Mouse (Mus musculus): ENCODE results near the gene Krt86. TPM values are rescaled to one million over a fixed set of nuclear protein-coding genes. Genes with fewer than 3 reads are reported as not detected.
A peak's percentile ranks its signal among the peaks of the same experiment; 100 is the strongest.

Gene Krt86
- total RNA-seq (2017): not detected in 2 replicates

DNA sequence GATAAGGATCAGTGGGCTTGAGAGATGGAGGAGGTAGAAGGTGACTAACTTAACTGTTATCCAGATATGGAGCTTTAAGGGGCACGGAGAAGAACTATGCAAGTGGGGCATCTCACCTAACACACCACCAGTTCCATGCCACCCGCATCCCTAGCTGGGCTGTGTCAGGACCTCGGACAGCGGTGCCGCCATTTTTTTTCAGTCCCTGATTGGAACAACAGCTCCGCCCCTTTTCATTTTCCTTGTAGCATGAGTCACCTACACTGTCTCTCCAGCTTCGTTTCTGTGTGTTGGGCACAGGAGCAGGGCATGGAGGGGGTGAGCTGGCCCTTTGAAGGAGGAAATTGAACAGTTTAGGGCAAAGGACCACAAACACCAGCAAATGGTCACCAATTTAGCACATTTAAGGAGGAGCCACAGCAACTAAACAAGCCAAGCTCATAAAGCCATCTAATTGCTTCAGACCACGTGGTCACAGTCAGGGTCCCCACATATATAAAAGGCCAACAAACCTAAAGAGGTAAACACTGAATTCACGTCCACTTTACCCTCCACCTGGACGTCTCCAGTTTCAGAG is at the start of gene Krt86:
Gene Krt86 (plus strand): TSS at position 527 of the 577 bp plus-strand sequence.
- ATAC-seq (replicated peaks; ENCODE audit: low read depth, poor library complexity, severe bottlenecking): peak; percentile 84

- ATAC-seq (replicated peaks; ENCODE audit: low read depth, poor library complexity, severe bottlenecking): 0 out of 2 replicates have a peak, but pooled peaks have one; percentile 5
Observed at GRCm38 (mm10) chr15:101424914-101425313, 48.4 kb upstream of the Krt86 start.

- no peak for ATAC-seq (replicated peaks; ENCODE audit: low read depth, poor library complexity, severe bottlenecking)
Observed at GRCm38 (mm10) chr15:101436611-101437010, 36.7 kb upstream of the Krt86 start.

DNA sequence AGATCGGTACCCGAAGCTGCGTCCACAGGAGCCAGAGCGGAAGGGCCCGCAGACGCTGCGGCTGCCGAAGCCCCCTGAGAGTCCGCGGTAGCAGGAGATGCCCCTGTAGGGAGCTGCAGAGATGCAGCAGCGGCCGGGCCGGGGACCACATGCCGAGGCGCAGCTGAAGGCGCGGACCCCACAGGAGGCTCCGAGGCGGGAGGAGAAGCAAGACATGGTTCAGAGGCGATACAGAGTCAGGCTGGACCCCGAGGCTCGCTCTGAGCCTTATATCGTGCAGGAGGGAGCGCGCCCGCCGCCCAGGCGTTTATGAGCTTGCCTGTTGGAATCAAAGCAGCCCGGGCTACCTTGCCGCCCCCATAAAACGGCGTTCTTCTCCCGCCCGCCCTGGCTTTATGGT is 34.7 kb upstream of the Krt86 start, which contains the start of gene Krt87:
Gene Krt87 (minus strand): TSS at position 250 of the 400 bp plus-strand sequence.
- no peak for ATAC-seq (replicated peaks; ENCODE audit: low read depth, poor library complexity, severe bottlenecking)

GRCm38 (mm10) chr15:101440837-101441236 is 32.4 kb upstream of the Krt86 start:
- ATAC-seq (replicated peaks; ENCODE audit: low read depth, poor library complexity, severe bottlenecking): no peak

DNA sequence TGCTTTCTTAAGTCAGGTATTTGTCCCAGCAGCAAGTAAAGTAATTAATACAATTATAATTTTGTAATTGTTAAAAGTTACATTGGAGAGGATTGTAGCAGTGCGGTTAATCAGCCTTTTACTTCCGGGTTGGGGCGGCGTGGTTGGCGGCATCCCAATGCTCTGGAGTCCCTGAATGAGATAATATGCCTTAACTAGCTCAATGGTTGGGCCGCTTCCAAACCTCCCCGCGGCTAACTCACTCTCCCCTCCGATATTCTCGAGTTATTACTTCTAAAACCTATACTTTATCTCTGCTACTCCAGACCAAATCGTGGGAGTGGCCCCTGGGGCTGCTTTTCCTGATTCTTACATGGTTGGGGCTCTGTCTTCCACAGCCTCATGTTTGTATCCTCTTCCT is 26.7 kb upstream of the Krt86 start:
- ATAC-seq (replicated peaks; ENCODE audit: low read depth, poor library complexity, severe bottlenecking): no peak

- ATAC-seq (replicated peaks; ENCODE audit: low read depth, poor library complexity, severe bottlenecking): no peak
Observed at GRCm38 (mm10) chr15:101447444-101447843, 25.8 kb upstream of the Krt86 start, which contains the start of gene Krt88. Gene Krt88, plus strand, starts transcription at chr15:101447744.

DNA sequence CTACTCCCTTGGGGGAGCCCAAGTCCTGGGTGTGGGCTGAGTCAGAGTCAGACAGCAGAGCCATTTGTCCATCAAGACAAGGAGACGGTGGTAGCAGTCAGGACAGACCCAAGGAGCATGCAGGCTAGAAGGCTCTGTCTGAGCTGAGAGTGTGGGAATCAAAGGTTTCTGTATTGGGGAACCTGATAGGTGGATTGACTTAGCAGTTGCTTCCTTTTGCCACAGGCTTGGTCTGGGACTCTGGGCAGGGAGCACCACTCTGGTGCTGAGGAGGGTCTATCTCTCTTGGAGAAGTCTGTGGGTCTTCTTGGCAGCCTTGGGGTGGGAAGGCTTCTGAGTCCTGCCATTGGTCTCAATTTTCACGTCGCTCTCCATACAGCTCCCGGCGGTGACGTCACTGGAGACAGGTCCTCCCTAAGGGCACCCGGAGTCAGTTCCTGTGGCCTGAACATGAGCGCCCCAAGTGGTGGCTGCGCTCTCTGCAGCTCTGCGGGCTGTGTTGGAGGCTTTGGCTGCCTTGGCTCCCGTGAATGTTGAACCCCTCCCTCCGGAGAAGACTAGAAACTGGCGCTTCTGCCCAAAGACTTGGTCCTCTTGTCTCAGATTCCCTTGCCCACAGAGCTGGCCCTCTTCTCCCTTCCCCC is 20.1 kb upstream of the Krt86 start:
- ATAC-seq (replicated peaks; ENCODE audit: low read depth, poor library complexity, severe bottlenecking): peak; percentile 95

DNA sequence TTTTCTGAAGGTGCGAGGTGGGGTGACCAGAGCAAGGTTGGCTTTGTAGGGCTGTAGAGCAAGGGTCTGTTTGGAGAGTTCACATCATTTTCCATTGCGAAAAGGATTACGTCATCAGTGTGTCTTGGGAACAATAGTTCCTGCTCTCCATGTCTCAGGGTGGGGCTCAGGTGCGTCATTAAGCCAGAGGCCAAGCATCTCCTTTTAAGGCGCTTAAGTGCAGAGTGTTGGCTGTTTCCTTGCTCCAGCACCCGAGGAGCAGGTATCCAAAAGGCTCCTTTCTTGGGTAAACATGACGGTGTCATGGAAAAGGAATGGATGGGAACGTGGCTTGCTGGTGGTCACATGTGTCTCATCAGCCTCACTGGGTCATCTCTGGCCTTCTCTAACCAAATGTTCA is 18.5 kb upstream of the Krt86 start:
- no peak for ATAC-seq (replicated peaks; ENCODE audit: low read depth, poor library complexity, severe bottlenecking)

DNA sequence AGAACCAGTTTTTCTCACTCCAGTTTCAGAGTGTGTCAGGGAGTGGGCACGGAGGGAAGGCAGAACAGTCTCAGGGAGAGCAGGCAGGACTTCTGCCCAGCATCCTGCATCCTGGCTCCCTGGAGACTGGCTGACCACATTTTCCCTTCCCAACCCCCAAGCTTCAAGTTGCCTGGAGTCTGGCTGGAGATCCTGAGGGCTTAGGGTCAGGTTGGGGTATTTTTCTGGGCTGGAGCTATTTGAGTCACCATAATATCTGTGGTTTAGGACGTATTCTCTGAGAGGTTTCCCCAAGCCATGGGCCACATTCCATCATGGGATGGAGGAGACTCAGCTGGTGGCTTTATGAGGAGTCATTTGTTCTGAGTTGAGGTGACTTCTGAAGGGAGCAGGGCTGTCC is 18.0 kb upstream of the Krt86 start:
- ATAC-seq (replicated peaks; ENCODE audit: low read depth, poor library complexity, severe bottlenecking): no peak

DNA sequence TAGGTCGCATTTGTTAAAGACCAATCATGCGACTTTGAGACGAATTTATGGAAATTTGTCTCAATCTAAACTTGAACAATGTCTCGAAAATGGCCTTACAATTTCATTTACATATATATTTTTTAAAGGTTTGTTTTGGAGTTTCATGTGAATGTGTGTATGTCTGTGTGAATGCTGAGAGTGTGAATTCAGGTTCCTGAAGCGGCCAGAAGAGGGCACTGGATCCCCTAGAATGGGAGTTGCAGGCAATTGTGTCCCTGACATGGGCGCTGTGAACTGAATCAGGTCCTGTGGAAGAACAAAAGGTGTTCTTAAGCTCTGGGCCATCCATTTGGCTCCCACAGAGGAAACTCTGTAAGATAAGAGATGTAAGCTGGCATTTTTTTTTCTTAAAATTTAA is 17.4 kb upstream of the Krt86 start:
- no peak for ATAC-seq (replicated peaks; ENCODE audit: low read depth, poor library complexity, severe bottlenecking)

- ATAC-seq (replicated peaks; ENCODE audit: low read depth, poor library complexity, severe bottlenecking): no peak
Observed at GRCm38 (mm10) chr15:101458361-101458930, 14.8 kb upstream of the Krt86 start.

- ATAC-seq (replicated peaks; ENCODE audit: low read depth, poor library complexity, severe bottlenecking): no peak
Observed at GRCm38 (mm10) chr15:101459283-101459682, 14.0 kb upstream of the Krt86 start.

GRCm38 (mm10) chr15:101463651-101464050 is 9.6 kb upstream of the Krt86 start, which contains the start of gene Krt81:
Gene Krt81, minus strand, starts transcription at chr15:101463751.
- ATAC-seq (replicated peaks; ENCODE audit: low read depth, poor library complexity, severe bottlenecking): no peak

DNA sequence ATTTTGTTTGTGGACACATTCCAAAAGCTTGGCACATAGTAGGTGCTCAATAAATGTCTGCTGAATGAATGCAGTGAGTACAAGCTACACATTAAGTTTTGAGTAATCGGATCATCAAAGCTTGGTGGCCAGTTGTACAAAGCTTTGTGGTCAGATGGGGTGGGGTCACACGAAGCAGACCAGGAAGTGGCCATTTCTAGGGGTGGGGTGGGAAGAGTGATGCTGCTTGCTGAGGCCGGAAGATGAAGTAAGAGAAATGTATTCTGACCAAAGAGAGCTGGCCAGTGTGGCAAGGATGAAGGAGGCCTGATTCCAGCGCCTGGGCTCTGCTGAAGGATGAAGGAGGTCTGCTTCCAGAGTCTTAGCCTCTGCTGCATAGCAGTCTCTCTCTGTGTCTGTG is 4.2 kb upstream of the Krt86 start:
- ATAC-seq (replicated peaks; ENCODE audit: low read depth, poor library complexity, severe bottlenecking): no peak

DNA sequence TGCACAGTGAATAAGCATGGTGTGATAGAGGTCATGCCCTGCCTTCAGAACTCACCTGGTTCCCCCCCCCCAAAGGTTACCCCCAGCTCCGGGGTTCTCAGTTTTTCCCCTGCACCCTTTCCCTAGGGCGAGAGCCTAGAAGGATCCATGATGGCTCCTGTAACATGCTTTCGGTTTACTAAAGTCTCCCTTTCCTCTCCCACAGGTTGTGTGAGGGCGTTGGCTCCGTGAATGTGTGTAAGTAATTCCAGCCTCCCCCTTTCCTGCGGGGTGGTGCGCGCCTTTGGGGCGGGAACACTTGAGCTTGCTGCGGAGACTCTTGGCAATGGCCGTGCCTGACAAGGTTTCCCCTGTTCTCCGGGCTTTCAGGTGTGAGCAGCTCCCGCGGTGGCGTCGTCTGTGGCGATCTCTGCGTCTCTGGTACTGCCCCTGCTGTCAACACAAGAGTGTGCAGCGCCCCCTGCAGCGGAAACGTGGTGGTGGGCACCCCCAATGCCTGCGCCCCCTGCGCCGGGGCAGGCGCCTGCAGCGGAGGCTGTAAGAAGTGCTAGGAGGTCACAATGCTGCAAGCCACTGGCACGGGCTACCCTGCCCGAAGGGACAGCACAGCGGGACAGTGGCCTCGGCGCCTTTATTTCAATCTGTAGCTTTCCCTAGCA is 5.9 kb downstream of the Krt86 start:
- peak; percentile 80 for ATAC-seq (replicated peaks; ENCODE audit: low read depth, poor library complexity, severe bottlenecking)

DNA sequence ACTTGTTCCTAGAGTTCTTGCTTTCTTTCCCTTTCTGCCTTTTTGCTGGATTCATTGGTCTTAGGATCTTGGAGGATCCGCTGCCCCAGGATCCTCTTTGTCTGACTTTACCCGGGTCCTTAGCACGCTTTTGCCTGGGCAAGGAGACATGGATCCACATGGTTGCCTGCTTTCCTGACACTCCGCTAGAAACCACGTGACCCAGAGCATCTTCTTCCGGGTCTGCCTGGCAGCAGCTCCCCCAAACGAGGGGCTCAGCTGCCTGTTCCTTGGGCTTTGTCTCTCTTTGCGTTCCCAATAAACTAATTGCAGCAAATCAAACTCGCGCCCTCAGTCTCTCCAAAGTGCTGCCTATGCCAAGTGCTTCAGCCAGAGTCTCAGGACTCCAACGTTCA is 6.4 kb downstream of the Krt86 start:
- no peak for ATAC-seq (replicated peaks; ENCODE audit: low read depth, poor library complexity, severe bottlenecking)

DNA sequence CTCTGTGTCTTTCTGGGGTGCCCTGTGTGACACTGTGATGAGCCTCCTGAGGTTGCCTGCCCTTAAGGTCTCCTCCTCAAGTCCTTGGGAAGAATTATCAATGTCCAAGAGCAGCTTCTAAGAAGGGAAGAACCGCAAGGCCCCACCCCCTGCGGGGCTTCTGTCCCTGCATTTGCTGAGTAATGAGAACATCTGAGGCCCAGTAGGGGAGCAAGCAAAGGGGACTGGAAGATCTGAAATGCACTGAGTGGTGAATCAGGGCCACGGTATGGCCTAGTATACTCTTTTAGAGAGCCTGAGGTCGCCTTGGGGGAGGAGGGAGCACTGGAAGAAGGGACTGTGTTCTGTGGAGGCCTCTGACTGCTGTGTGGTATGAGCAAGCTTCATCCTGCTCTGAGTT is 8.8 kb downstream of the Krt86 start:
- no peak for ATAC-seq (replicated peaks; ENCODE audit: low read depth, poor library complexity, severe bottlenecking)

- ATAC-seq (replicated peaks; ENCODE audit: low read depth, poor library complexity, severe bottlenecking): no peak
Observed at GRCm38 (mm10) chr15:101483646-101484045, 10.4 kb downstream of the Krt86 start.

DNA sequence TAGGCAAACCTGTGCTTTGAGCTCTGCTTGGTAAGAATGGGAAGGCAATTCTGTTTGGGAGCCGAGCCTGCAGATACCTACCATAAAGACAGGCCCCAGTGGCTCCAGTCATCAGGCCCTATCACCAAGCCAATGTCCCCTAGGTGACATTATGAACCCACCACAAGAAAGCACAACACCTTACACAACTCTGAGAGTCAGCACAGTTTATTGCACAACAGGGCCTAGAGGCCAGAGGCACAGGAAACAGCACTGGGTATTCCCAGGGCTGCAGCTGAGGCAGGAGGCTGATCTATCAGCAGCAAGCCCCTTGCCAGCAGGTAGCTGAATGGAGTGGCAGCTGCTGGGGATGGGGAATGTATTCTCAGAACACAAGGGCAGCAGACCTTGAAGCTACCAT is 11.7 kb downstream of the Krt86 start:
- ATAC-seq (replicated peaks; ENCODE audit: low read depth, poor library complexity, severe bottlenecking): 0 out of 2 replicates have a peak, but pooled peaks have one; percentile 19
